Mouse (Mus musculus): Measurements from ENCODE around the gene Olfr906. TPM values are rescaled to one million over a fixed set of nuclear protein-coding genes. Genes with fewer than 3 reads are reported as not detected.

The Olfr906 gene
- not detected for total RNA-seq (2023)

DNA sequence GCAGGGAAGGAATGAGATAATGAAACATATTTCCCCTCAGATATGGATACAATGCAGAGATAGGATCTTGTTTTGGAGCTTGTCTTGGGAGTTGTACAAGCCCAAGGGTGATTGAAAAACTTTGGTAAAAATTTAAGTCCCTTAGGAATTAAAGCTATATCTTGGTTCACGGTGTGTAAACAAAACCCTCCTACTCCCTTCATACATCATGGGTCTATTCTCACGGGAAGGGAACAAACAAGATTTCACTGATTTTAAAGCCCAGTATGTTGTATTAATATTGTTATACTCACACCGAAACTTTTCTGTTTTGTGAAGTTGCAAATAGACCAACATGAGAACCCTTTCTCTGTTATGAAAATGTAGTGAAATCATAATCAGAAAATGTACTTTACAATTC lies at the start of gene Olfr906:
Olfr906 (plus strand) TSS at position 301 of the 400 bp plus-strand sequence.

DNA sequence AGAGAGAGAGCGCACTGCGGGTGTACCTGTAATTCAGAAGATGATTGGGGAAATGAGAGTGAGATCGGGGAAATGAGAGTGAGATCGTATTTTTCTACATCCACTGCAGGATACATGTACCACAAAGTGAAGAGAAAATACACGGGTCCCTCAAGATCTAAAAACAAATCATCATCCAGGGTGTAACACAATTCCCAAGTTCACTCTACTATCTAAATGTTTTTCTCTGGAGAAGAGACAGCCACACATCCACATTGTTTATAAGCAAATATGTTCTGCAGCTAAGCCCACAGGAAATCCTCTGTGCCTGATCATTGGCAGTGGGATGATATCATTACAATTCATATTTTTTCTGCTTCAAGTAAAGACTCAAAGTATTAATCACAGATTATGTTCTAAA lies 39.5 kb upstream of the Olfr906 start, which contains the start of gene Olfr902:
Olfr902 (plus strand) TSS at position 301 of the 400 bp plus-strand sequence.

DNA sequence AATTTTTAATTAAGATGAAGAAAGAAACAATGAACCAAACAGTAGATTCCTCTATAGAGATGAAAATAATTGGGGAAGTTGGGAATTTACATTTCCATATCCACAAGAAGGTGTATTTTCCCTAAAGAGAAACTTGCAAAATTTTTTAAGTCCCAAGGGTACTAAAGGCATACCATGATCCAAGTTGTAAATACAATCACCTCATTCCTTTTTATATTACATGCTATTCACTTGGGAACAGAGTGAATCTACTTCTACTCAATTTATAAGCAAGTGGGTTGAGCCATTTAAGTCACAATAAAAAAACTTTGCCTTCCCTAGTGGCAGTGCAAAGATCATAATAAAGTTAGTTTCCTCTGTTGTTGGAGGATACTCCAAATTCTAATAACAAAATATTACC lies 24.0 kb upstream of the Olfr906 start, which contains the start of gene Olfr904:
Olfr904 (plus strand) TSS at position 301 of the 400 bp plus-strand sequence.

DNA sequence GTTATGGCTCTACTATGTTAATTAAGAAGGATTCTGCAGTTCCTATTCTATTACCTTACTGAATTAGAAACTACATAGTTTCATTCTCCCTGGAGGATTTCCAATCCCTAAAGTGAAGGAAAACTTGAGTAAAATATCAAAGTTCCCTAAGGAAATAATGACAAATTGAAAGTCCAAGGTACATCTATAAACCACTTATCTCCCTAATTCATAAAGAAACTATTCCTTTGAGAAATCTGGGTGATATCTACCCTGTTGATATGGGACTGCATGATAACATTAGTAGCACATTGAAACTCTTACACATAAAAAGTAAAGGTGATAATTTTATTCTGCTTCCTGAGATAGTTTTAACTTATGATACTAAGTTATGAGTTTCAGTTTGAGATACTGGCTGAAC lies 16.1 kb upstream of the Olfr906 start, which contains the start of gene Olfr905:
Olfr905 (plus strand) TSS at position 301 of the 400 bp plus-strand sequence.

DNA sequence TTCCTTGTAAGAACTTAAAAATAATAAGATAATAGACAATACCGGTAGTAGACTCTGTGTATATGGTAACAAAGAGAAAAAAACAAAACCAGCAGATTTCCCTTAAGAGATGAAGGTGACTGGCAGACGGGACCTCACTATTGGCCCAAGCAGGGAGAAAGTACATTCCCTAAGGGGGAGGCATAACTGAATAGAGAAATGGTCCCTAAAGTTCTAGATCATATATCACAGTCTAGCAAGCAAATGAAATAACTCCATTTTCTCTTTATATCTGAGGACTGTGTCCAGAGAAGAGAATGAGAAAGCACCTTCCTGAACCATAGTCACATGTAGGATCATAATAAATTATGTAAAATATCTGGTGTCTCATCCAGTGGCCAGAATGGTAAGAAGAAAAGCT lies 8.6 kb downstream of the Olfr906 start, which contains the start of gene Olfr907:
Olfr907 (plus strand) TSS at position 301 of the 400 bp plus-strand sequence.

DNA sequence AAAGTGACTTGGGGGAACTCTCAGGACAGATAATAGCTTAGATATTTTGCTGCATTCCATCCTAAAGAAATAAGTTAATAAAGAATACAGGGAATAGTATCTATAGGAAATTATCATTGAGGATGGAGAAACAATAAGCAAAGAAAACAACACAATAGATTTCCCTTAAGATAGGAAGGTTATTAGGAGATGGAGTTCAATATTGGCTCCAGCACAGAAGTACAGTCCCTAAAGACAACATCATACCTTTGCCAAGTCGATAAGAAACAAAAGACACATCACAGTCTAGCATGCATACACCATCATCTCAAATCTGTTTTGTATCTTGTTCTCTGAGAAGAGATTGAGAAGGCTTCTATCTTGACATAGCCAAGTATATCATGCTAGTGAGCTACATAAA lies 34.4 kb downstream of the Olfr906 start, which contains the start of gene Olfr911-ps1:
Olfr911-ps1 (plus strand) TSS at position 301 of the 400 bp plus-strand sequence.

DNA sequence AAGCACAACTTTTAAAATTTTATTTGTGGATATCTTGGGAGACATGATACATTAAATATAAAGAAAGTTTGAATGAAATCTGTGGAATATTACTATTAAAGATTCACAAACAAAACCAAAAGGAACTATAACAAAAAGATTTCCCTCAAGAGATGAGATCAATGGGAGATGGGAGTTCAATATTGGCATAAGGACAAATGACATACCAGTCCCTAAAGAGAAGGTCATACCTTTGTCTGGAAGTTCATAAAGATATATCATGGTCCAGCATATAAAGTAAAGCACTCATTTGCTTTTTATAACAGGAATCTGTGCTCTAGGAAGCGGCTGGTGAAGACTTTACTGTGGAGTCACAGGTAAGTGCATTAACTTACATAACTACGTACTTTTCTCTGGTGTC lies 50.7 kb downstream of the Olfr906 start, which contains the start of gene Olfr910:
Olfr910 (plus strand) TSS at position 301 of the 400 bp plus-strand sequence.

Other genes starting within 250 kb of the Olfr906 start
- not detected for gene Olfr143, start 234.3 kb upstream of the Olfr906 start, total RNA-seq (2023)
- not detected for gene Olfr895, start 219.2 kb upstream of the Olfr906 start, total RNA-seq (2023)
- not detected for gene Olfr896-ps1, start 196.0 kb upstream of the Olfr906 start, total RNA-seq (2023)
- gene Olfr25, start 158.0 kb upstream of the Olfr906 start, total RNA-seq (2023) = not detected
- gene Olfr898, start 138.7 kb upstream of the Olfr906 start, total RNA-seq (2023) = not detected
- gene Olfr250, start 120.2 kb upstream of the Olfr906 start, total RNA-seq (2023) = not detected
- not detected for gene Olfr251, start 110.0 kb upstream of the Olfr906 start, total RNA-seq (2023)
- not detected for gene Olfr147, start 85.4 kb upstream of the Olfr906 start, total RNA-seq (2023)
- not detected for gene Olfr901, start 57.6 kb upstream of the Olfr906 start, total RNA-seq (2023)
- gene Olfr902, start 39.4 kb upstream of the Olfr906 start, total RNA-seq (2023) = not detected
- not detected for gene Olfr904, start 23.9 kb upstream of the Olfr906 start, total RNA-seq (2023)
- gene Olfr905, start 16.0 kb upstream of the Olfr906 start, total RNA-seq (2023) = 0.12 TPM
- gene Olfr907, start 8.7 kb downstream of the Olfr906 start, total RNA-seq (2023) = not detected
- not detected for gene Olfr911-ps1, start 34.5 kb downstream of the Olfr906 start, total RNA-seq (2023)
- not detected for gene Olfr910, start 50.8 kb downstream of the Olfr906 start, total RNA-seq (2023)
- gene Olfr912, start 93.1 kb downstream of the Olfr906 start, total RNA-seq (2023) = not detected
- gene Olfr913, start 105.7 kb downstream of the Olfr906 start, total RNA-seq (2023) = not detected
- gene Olfr914, start 118.0 kb downstream of the Olfr906 start, total RNA-seq (2023) = not detected
- gene Olfr916, start 172.8 kb downstream of the Olfr906 start, total RNA-seq (2023) = not detected
- not detected for gene Olfr917, start 178.8 kb downstream of the Olfr906 start, total RNA-seq (2023)
- not detected for gene Olfr918, start 187.5 kb downstream of the Olfr906 start, total RNA-seq (2023)
- gene Olfr919, start 216.6 kb downstream of the Olfr906 start, total RNA-seq (2023) = not detected
- 6.6 TPM for gene Vwa5a, start 231.2 kb downstream of the Olfr906 start, total RNA-seq (2023)